Mouse (Mus musculus) midbrain, postnatal 0 days (tissue): ENCODE results near the gene Antxr1. TPM values are rescaled to one million over a fixed set of nuclear protein-coding genes. Genes with fewer than 3 reads are reported as not detected.

ENCODE experiments used
- ATAC-seq: fragments of 200-750 bp; cut with Nextera tagmentation; 2 replicates; pipeline ENCODE4 v1.8.0; 2017; ENCODE audit warnings: moderate number of reproducible peaks, mild to moderate bottlenecking, moderate TSS enrichment, moderate library complexity; ENCODE audit not compliant: low FRiP score
- DNase-seq: peaks from one replicate; pipeline ENCODE4 v3.0.0-alpha.2; 2015; ENCODE audit warnings: low spot score
- H3K27ac ChIP-seq: fragments of 300-500 bp; sonication (generic); 2 replicates; pipeline ENCODE4 v1.5.1; 2014; ENCODE audit warnings: low read depth, mild to moderate bottlenecking, low read length, mixed read lengths
- H3K27me3 ChIP-seq: fragments of 300-500 bp; sonication (generic); 2 replicates; pipeline ENCODE4 v1.6.1; 2014; ENCODE audit warnings: low read length, control low read depth, mixed read lengths; ENCODE audit not compliant: insufficient read depth
- H3K36me3 ChIP-seq: fragments of 300-500 bp; sonication (generic); 2 replicates; pipeline ENCODE4 v1.6.1; 2014; ENCODE audit warnings: low read length, control low read depth, mixed read lengths; ENCODE audit not compliant: insufficient read depth
- H3K4me1 ChIP-seq: fragments of 300-500 bp; sonication (generic); 2 replicates; pipeline ENCODE4 v1.6.1; 2014; ENCODE audit warnings: mild to moderate bottlenecking, control low read depth, antibody characterized with exemption, low read length, mixed read lengths; ENCODE audit not compliant: insufficient read depth
- H3K4me2 ChIP-seq: fragments of 300-500 bp; sonication (generic); 2 replicates; pipeline ENCODE4 v1.6.1; 2014; ENCODE audit warnings: low read depth, mild to moderate bottlenecking, low read length, mixed read lengths; ENCODE audit not compliant: poor library complexity, severe bottlenecking
- H3K4me3 ChIP-seq: fragments of 300-500 bp; sonication (generic); 2 replicates; pipeline ENCODE4 v1.5.1; 2014; ENCODE audit warnings: low read depth, mild to moderate bottlenecking, low read length, moderate library complexity
- H3K9ac ChIP-seq: fragments of 300-500 bp; sonication (generic); replicated peaks from 2 replicates; pipeline ENCODE4 v1.6.1; 2014; ENCODE audit warnings: mild to moderate bottlenecking, low read length, moderate library complexity, mixed read lengths; ENCODE audit not compliant: poor library complexity, severe bottlenecking
- H3K9me3 ChIP-seq: fragments of 300-500 bp; sonication (generic); 2 replicates; pipeline ENCODE4 v1.6.1; 2016; ENCODE audit warnings: low read length, control low read depth
- CTCF ChIP-seq: IDR thresholded peaks from 2 replicates; pipeline ENCODE4 v1.5.1; 2016; ENCODE audit warnings: antibody characterized with exemption, mild to moderate bottlenecking
- WGBS: fragments of 180-500 bp; shearing (Covaris S2); extraction: QIAGEN DNeasy Blood & Tissue Kit; methylation state at CpG from one replicate; pipeline ENCODE4 v1.1.7; 2014; 5-methylcytosine and 5-hydroxymethylcytosine counted together
- polyA plus RNA-seq: library from polyadenylated mRNA; unstranded; fragments of >200 nt; fragmentation: Nextera tagmentation; extraction: Ambion mirVana; gene quantifications from 2 replicates; pipeline ENCODE4 v1.2.1, GENCODE M21; 2015
- total RNA-seq: library from RNA; depleted of rRNA; stranded (reverse); fragments of >200 nt; gene quantifications from 2 replicates; pipeline ENCODE4 v1.2.3, GENCODE M21; 2014

The Antxr1 gene
- total and polyA plus RNA-seq, 2 experiments from 2014 or later = 2.9 to 13.1 TPM

- 46% methylated on average over 8 of the region's 8 CpGs for WGBS
- DNase-seq = peak; percentile 77
- Histone ChIP-seq H3K27me3 (no peaks in the 10 kb centered on the region), H3K4me2 (no peak overlapping the region), H3K36me3 (no peaks in the 10 kb centered on the region), H3K4me3 (no peak overlapping the region), H3K27ac (no peak overlapping the region), H3K4me1 (0 out of 2 replicates have a peak, but pooled peaks cover 2% of the 10 kb centered on the region), H3K9ac (no peak overlapping the region), H3K9me3 (no peaks in the 10 kb centered on the region)
- TF ChIP-seq CTCF = no peak
- ATAC-seq = no peak
Observed at GRCm38 (mm10) chr6:87282346-87282781, 53.3 kb downstream of the Antxr1 start.

- 91% methylated on average over 4 of the region's 4 CpGs for WGBS
- Histone ChIP-seq H3K27ac (no peak overlapping the region), H3K4me3 (no peak overlapping the region), H3K9ac (no peak overlapping the region), H3K4me2 (no peak overlapping the region), H3K9me3 (no peaks in the 10 kb centered on the region), H3K36me3 (no peaks in the 10 kb centered on the region), H3K4me1 (0 out of 2 replicates have a peak, but pooled peaks cover 2% of the 10 kb centered on the region), H3K27me3 (no peaks in the 10 kb centered on the region)
- peak; percentile 38; the same call in 1 of the 2 replicates for TF ChIP-seq CTCF
- ATAC-seq (no peak), DNase-seq (no peak)
Observed at GRCm38 (mm10) chr6:87281771-87282170, 53.9 kb downstream of the Antxr1 start.

- 48% methylated on average over 5 of the region's 5 CpGs for WGBS
- H3K27ac ChIP-seq = no peak overlapping the region
- DNase-seq = no peak
- peaks cover 2% of the 10 kb centered on the region; the same call in 1 of the 2 replicates for H3K4me1 ChIP-seq
- H3K27me3 ChIP-seq = no peaks in the 10 kb centered on the region
- no peaks in the 10 kb centered on the region for H3K9me3 ChIP-seq
- no peak overlapping the region for H3K9ac ChIP-seq
- no peak overlapping the region for H3K4me3 ChIP-seq
- H3K36me3 ChIP-seq = 0 out of 2 replicates have a peak, but pooled peaks cover 3% of the 10 kb centered on the region
- TF ChIP-seq CTCF = no peak
- no peak for ATAC-seq
- H3K4me2 ChIP-seq = no peak overlapping the region
Observed at GRCm38 (mm10) chr6:87278151-87278550, 57.5 kb downstream of the Antxr1 start.

- Histone ChIP-seq H3K9ac (no peak overlapping the region), H3K9me3 (no peaks in the 10 kb centered on the region), H3K4me1 (peaks cover 2% of the 10 kb centered on the region; the same call in 1 of the 2 replicates), H3K4me3 (no peak overlapping the region), H3K36me3 (0 out of 2 replicates have a peak, but pooled peaks cover 3% of the 10 kb centered on the region), H3K27me3 (no peaks in the 10 kb centered on the region), H3K4me2 (no peak overlapping the region), H3K27ac (no peak overlapping the region)
- peak; percentile 78 for DNase-seq
- TF ChIP-seq CTCF = no peak
- 34% methylated on average over 3 of the region's 3 CpGs for WGBS
- no peak for ATAC-seq
Observed at GRCm38 (mm10) chr6:87277527-87277926, 58.1 kb downstream of the Antxr1 start.

GRCm38 (mm10) chr6:87276941-87277340 is 58.7 kb downstream of the Antxr1 start:
- DNase-seq = peak; percentile 65
- Histone ChIP-seq H3K4me2 (no peak overlapping the region), H3K27me3 (no peaks in the 10 kb centered on the region), H3K9ac (no peak overlapping the region), H3K4me1 (peaks cover 2% of the 10 kb centered on the region; the same call in 1 of the 2 replicates), H3K4me3 (no peak overlapping the region), H3K9me3 (no peaks in the 10 kb centered on the region), H3K36me3 (0 out of 2 replicates have a peak, but pooled peaks cover 3% of the 10 kb centered on the region), H3K27ac (no peak overlapping the region)
- no peak for TF ChIP-seq CTCF
- peak; percentile 10; the same call in 1 of the 2 replicates for ATAC-seq
- 77% methylated on average over 7 of the region's 7 CpGs for WGBS

GRCm38 (mm10) chr6:87274779-87275178 is 60.8 kb downstream of the Antxr1 start:
- Histone ChIP-seq H3K4me2 (no peak overlapping the region), H3K27me3 (no peaks in the 10 kb centered on the region), H3K27ac (no peak overlapping the region), H3K4me3 (no peak overlapping the region), H3K9me3 (no peaks in the 10 kb centered on the region), H3K9ac (no peak overlapping the region), H3K4me1 (peaks cover 2% of the 10 kb centered on the region; the same call in 1 of the 2 replicates), H3K36me3 (0 out of 2 replicates have a peak, but pooled peaks cover 3% of the 10 kb centered on the region)
- DNase-seq = no peak
- 93% methylated on average over 5 of the region's 5 CpGs for WGBS
- peak; percentile 54 for TF ChIP-seq CTCF
- no peak for ATAC-seq
